10 mouse cellular contexts compared by ENCODE assay signal in genomic region chr9:107696845-107697610, GRCm38 (mm10). TPM values are rescaled to one million over a fixed set of nuclear protein-coding genes. Genes with fewer than 3 reads are reported as not detected.
DNase-seq lines count a peak whose midpoint lies in the region; ATAC-seq and TF ChIP-seq lines count a peak whose summit lies in the region.
"Had no signal": no experiment of that assay in that cellular context is flagged by ENCODE, and none has a peak within 500 bp of the region (broad histone marks: within the 10 kb centered on the region; RNA-seq: fewer than 3 reads in every experiment).

No protein-coding gene starts in this region.

- no peaks in the 10 kb centered on the region for H3K9me3 ChIP-seq in intestine, embryonic 16.5 days (ENCODE audit: control insufficient read depth, low read length)
- H3K9me3 ChIP-seq in intestine, postnatal 0 days (ENCODE audit: control insufficient read depth) = no peaks in the 10 kb centered on the region
- H3K9me3 ChIP-seq in heart, embryonic 15.5 days (replicated peaks) = no peaks in the 10 kb centered on the region
- H3K9me3 ChIP-seq: liver, embryonic 15.5 days had no signal

- H3K4me2 ChIP-seq in intestine, embryonic 16.5 days (ENCODE audit: low read depth, low read length) = no peak overlapping the region
- no peak overlapping the region for H3K4me2 ChIP-seq in intestine, postnatal 0 days (replicated peaks; ENCODE audit: low read depth)
- H3K4me2 ChIP-seq in heart, embryonic 15.5 days = 0 out of 2 replicates have a peak overlapping the region, but pooled peaks have one; percentile 7
- H3K4me2 ChIP-seq: liver, embryonic 15.5 days had no signal

- H3K36me3 ChIP-seq in intestine, embryonic 16.5 days (ENCODE audit: control insufficient read depth, insufficient read depth, low read length) = no peaks in the 10 kb centered on the region
- peaks cover 4% of the 10 kb centered on the region; the same call in 1 of the 2 replicates for H3K36me3 ChIP-seq in intestine, postnatal 0 days (ENCODE audit: control insufficient read depth, insufficient read depth)
- H3K36me3 ChIP-seq in heart, embryonic 15.5 days = no peaks in the 10 kb centered on the region
- H3K36me3 ChIP-seq: liver, embryonic 15.5 days had no signal

- no peak for TF ChIP-seq CTCF in intestine, postnatal 0 days (IDR thresholded peaks at IDR 0.05; ENCODE audit: low read depth)

- H3K4me3 ChIP-seq in intestine, embryonic 16.5 days (ENCODE audit: low read length) = no peak overlapping the region
- H3K4me3 ChIP-seq in intestine, postnatal 0 days (ENCODE audit: low read depth, low read length) = no peak overlapping the region
- H3K4me3 ChIP-seq in heart, embryonic 15.5 days = no peak overlapping the region
- H3K4me3 ChIP-seq: liver, embryonic 15.5 days had no signal

- WGBS in intestine, embryonic 16.5 days = 67% methylated on average over 9 of the region's 9 CpGs
- WGBS in intestine, postnatal 0 days = 71% methylated on average over 9 of the region's 9 CpGs
- 62% methylated on average over 9 of the region's 9 CpGs for WGBS in heart, embryonic 15.5 days

- ATAC-seq in intestine, embryonic 16.5 days = no peak
- no peak for ATAC-seq in intestine, postnatal 0 days
- ATAC-seq in heart, embryonic 15.5 days (replicated peaks; ENCODE audit: insufficient number of reproducible peaks, insufficient read depth, low FRiP score, low read depth) = no peak
- ATAC-seq in cerebellum, adult (ENCODE audit: insufficient number of reproducible peaks, low FRiP score, low TSS enrichment) = no peak

- peak; percentile 45 to 82 for DNase-seq in kidney, postnatal 25 days
- peak; percentile 66 for DNase-seq in retina, postnatal 1 day
- no peak for DNase-seq in right cerebral cortex, postnatal 10 days (ENCODE audit: low spot score in 2 of 2)
- DNase-seq in gastrocnemius, postnatal 14 days = no peak

- peaks cover 57% of the 10 kb centered on the region for H3K4me1 ChIP-seq in intestine, embryonic 16.5 days (ENCODE audit: control insufficient read depth, insufficient read depth, low read length)
- H3K4me1 ChIP-seq in intestine, postnatal 0 days (replicated peaks; ENCODE audit: control insufficient read depth, insufficient read depth, low read length) = peaks cover 7% of the 10 kb centered on the region; the same call in 1 of the 2 replicates
- H3K4me1 ChIP-seq in heart, embryonic 15.5 days (replicated peaks) = peaks cover 80% of the 10 kb centered on the region
- H3K4me1 ChIP-seq: liver, embryonic 15.5 days had no signal

- intact Hi-C loops in gastrocnemius, postnatal 14 days (cut with DNase I; ENCODE audit: low total_unique reads) = no loop called here

- H3K27ac ChIP-seq in intestine, embryonic 16.5 days (ENCODE audit: low read length) = 0 out of 2 replicates have a peak overlapping the region, but pooled peaks have one; percentile 31
- H3K27ac ChIP-seq in intestine, postnatal 0 days (ENCODE audit: low read depth, low read length) = no peak overlapping the region; the same call in 1 of the 2 replicates
- H3K27ac ChIP-seq in heart, embryonic 15.5 days = peak overlapping the region; percentile 37; the same call in 1 of the 2 replicates
- H3K27ac ChIP-seq: liver, embryonic 15.5 days had no signal

- no peaks in the 10 kb centered on the region for H3K27me3 ChIP-seq in intestine, embryonic 16.5 days (replicated peaks; ENCODE audit: control insufficient read depth, insufficient read depth, low read length)
- H3K27me3 ChIP-seq in intestine, postnatal 0 days (replicated peaks; ENCODE audit: control insufficient read depth, insufficient read depth, low read length) = no peaks in the 10 kb centered on the region
- H3K27me3 ChIP-seq in heart, embryonic 15.5 days = no peaks in the 10 kb centered on the region

- no peak overlapping the region for H3K9ac ChIP-seq in intestine, embryonic 16.5 days (ENCODE audit: low read depth, low read length)
- no peak overlapping the region for H3K9ac ChIP-seq in intestine, postnatal 0 days (ENCODE audit: low read depth, low read length)
- H3K9ac ChIP-seq in heart, embryonic 15.5 days = no peak overlapping the region
- H3K9ac ChIP-seq: liver, embryonic 15.5 days had no signal

RNA-seq across cellular contexts. Expression of gene Sema3f, which starts 13.2 kb away (rescaled TPM):
- polyA plus RNA-seq in intestine, embryonic 16.5 days (2015; fragmentation: Nextera tagmentation; extraction: Ambion mirVana) = 5.7 and 8.3 TPM in 2 replicates
- 3.9 and 4.4 TPM in 2 replicates for polyA plus RNA-seq in intestine, postnatal 0 days (2015; fragmentation: Nextera tagmentation; extraction: Ambion mirVana)
- polyA plus RNA-seq in heart, embryonic 15.5 days (2015; fragmentation: Nextera tagmentation; extraction: Ambion mirVana) = 4.1 and 7.1 TPM in 2 replicates
- 10 to 100 TPM in 1 of 2 experiments, 1 to 10 TPM in 1; 8.4 to 10.6 TPM for total RNA-seq in gastrocnemius, postnatal 14 days (2021)

RNA-seq across cellular contexts. Expression of gene Gnat1, which starts 17.5 kb away (rescaled TPM):
- 0.98 and 1.6 TPM in 2 replicates for polyA plus RNA-seq in intestine, embryonic 16.5 days (2015; fragmentation: Nextera tagmentation; extraction: Ambion mirVana)
- polyA plus RNA-seq in intestine, postnatal 0 days (2015; fragmentation: Nextera tagmentation; extraction: Ambion mirVana) = 1.6 and 1.9 TPM in 2 replicates
- 0.53 and 0.98 TPM in 2 replicates for polyA plus RNA-seq in heart, embryonic 15.5 days (2015; fragmentation: Nextera tagmentation; extraction: Ambion mirVana)
- not detected for total RNA-seq in gastrocnemius, postnatal 14 days (2021)
- total RNA-seq: heart, adult 18-20 months had no signal

RNA-seq across cellular contexts. Expression of gene Slc38a3, which starts 27.7 kb away (rescaled TPM):
- polyA plus RNA-seq in intestine, embryonic 16.5 days (2015; fragmentation: Nextera tagmentation; extraction: Ambion mirVana) = 10.1 TPM in 2 replicates
- polyA plus RNA-seq in intestine, postnatal 0 days (2015; fragmentation: Nextera tagmentation; extraction: Ambion mirVana) = 15.5 and 15.6 TPM in 2 replicates
- 2.5 and 3.6 TPM in 2 replicates for polyA plus RNA-seq in heart, embryonic 15.5 days (2015; fragmentation: Nextera tagmentation; extraction: Ambion mirVana)
- 10 to 100 TPM; 29.8 to 57.1 TPM for total RNA-seq in gastrocnemius, postnatal 14 days (2021)

Comparison
In these comparisons a context has a peak if more than half of its experiments do, and no peak if none do; other contexts are left out.
1. DNase-seq: peak in kidney, postnatal 25 days (2 of 2) and retina, postnatal 1 day (single experiment); none in right cerebral cortex, postnatal 10 days (0 of 2) and gastrocnemius, postnatal 14 days (single experiment).